Mouse (Mus musculus): Measurements from ENCODE around the gene Rptor. TPM values are rescaled to one million over a fixed set of nuclear protein-coding genes. Genes with fewer than 3 reads are reported as not detected.
A peak's percentile ranks its signal among the peaks of the same experiment; 100 is the strongest.

Gene Rptor
- polyA plus RNA-seq, 1 experiment from 2014 or later: 11.6 TPM

DNA sequence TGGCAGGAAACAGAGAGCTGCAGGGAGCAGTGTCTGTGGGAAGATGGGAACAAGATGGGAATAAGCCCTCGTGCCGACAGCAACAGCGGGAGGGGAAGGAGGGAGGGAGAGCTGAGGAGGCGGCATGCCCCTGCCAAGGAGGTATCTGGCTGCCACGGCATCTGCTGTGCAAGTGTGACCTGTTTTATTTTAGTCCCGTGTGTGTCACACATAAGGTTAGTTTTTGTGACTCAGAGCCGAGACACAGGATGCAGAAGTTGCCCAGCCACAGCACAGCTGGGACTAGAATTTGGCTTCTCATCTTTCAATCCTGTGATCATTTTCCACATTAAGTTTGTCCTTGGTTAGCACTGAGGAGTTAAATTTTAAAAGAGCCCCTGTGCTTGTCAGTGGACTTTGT, 193.7 kb downstream of the Rptor start:
- peak; percentile 32; the same call in 1 of the 2 replicates for ATAC-seq (ENCODE audit: low read depth)
- H3K9me3 ChIP-seq (ENCODE audit: control insufficient read depth, low read length): no peaks in the 10 kb centered on the region
- no peaks in the 10 kb centered on the region for H3K36me3 ChIP-seq (ENCODE audit: control insufficient read depth, insufficient read depth, low read length)
- H3K4me1 ChIP-seq (ENCODE audit: control insufficient read depth, insufficient read depth, low read length): peaks cover 14% of the 10 kb centered on the region
- no peak overlapping the region for H3K27ac ChIP-seq (replicated peaks; ENCODE audit: low read depth, low read length)
- H3K4me3 ChIP-seq (ENCODE audit: low read depth, low read length): no peak overlapping the region
- H3K4me2 ChIP-seq (ENCODE audit: low read depth, low read length): no peak overlapping the region
- WGBS: 27% methylated on average over 7 of the region's 7 CpGs
- peak; percentile 50 for DNase-seq (ENCODE audit: low spot score)
- no peak overlapping the region for H3K9ac ChIP-seq (ENCODE audit: low read depth, low read length)
- H3K27me3 ChIP-seq (replicated peaks; ENCODE audit: control insufficient read depth, insufficient read depth, low read length): no peaks in the 10 kb centered on the region

DNA sequence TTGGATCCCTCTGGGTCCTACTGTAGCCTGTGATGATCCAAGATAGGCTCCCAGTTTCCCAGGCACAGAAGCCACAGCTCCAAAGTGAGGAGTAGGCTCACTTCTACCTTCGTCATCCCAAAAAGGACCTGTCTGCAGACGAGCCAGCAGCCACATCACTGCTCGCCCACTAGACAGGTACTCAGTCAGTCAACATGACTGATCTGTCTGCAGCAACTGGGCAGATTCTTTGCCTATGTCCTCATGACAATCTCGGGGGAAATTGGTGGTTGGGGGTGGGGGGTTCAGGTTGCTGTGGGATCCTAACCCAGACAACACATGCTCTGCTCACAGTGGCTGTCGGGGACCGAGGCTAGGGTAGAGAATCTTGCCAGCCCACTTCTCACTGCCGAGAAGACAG, 194.1 kb downstream of the Rptor start:
- Histone ChIP-seq H3K9me3 (ENCODE audit: control insufficient read depth, low read length) (no peaks in the 10 kb centered on the region), H3K27me3 (replicated peaks; ENCODE audit: control insufficient read depth, insufficient read depth, low read length) (no peaks in the 10 kb centered on the region), H3K36me3 (ENCODE audit: control insufficient read depth, insufficient read depth, low read length) (no peaks in the 10 kb centered on the region), H3K4me1 (ENCODE audit: control insufficient read depth, insufficient read depth, low read length) (peaks cover 14% of the 10 kb centered on the region), H3K27ac (replicated peaks; ENCODE audit: low read depth, low read length) (no peak overlapping the region), H3K4me2 (ENCODE audit: low read depth, low read length) (no peak overlapping the region), H3K4me3 (ENCODE audit: low read depth, low read length) (no peak overlapping the region), H3K9ac (ENCODE audit: low read depth, low read length) (no peak overlapping the region)
- DNase-seq (ENCODE audit: low spot score): no peak
- no peak for ATAC-seq (ENCODE audit: low read depth)
- WGBS: 73% methylated on average over 7 of the region's 7 CpGs

DNA sequence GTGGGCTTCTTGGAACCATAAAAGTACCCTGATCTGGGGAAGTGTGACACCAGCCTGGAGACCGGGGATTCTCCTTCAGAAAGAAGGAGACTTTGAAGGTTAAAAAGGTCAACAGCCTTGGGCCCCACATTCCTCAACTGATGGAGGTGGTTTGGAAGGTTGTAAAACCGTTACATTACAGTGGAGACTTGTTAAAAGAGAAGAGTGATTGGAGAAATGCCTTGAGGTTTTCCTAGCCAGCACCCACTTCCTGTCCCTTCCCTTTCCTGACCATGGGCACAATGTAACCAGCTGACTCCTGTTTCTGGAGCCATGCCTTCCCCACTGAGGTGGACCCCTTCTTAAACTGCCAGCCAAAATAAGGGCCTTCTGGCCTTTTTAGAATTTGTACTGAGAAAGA, 196.8 kb downstream of the Rptor start:
- no peak for DNase-seq (ENCODE audit: low spot score)
- Histone ChIP-seq H3K4me2 (ENCODE audit: low read depth, low read length) (no peak overlapping the region), H3K27me3 (replicated peaks; ENCODE audit: control insufficient read depth, insufficient read depth, low read length) (no peaks in the 10 kb centered on the region), H3K9ac (ENCODE audit: low read depth, low read length) (no peak overlapping the region), H3K9me3 (ENCODE audit: control insufficient read depth, low read length) (no peaks in the 10 kb centered on the region), H3K4me1 (ENCODE audit: control insufficient read depth, insufficient read depth, low read length) (peaks cover 14% of the 10 kb centered on the region), H3K36me3 (ENCODE audit: control insufficient read depth, insufficient read depth, low read length) (no peaks in the 10 kb centered on the region), H3K27ac (replicated peaks; ENCODE audit: low read depth, low read length) (no peak overlapping the region; the same call in 1 of the 2 replicates), H3K4me3 (ENCODE audit: low read depth, low read length) (no peak overlapping the region)
- ATAC-seq (ENCODE audit: low read depth): no peak
- 52% methylated on average over 2 of the region's 2 CpGs for WGBS

DNA sequence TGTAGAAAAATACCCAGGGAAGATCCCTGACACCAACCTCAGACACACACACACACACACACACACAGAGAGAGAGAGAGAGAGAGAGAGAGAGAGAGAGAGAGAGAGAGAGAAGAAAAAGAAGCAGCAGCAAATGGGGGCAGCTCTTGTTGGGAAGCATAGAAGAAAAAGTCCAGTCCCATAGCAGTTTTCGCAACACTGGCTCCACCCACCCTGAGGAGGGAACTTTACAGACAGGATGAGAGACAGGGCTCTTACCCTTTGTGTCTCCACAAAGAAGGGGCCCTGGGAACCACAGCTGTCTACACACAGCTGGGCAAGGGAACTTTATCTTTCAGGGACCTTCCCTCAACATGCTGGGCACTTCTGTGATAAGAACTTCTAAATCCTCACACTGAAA, 199.2 kb downstream of the Rptor start:
- Histone ChIP-seq H3K4me1 (ENCODE audit: control insufficient read depth, insufficient read depth, low read length) (no peaks in the 10 kb centered on the region), H3K36me3 (ENCODE audit: control insufficient read depth, insufficient read depth, low read length) (no peaks in the 10 kb centered on the region), H3K9ac (ENCODE audit: low read depth, low read length) (no peak overlapping the region), H3K27me3 (replicated peaks; ENCODE audit: control insufficient read depth, insufficient read depth, low read length) (no peaks in the 10 kb centered on the region), H3K9me3 (ENCODE audit: control insufficient read depth, low read length) (no peaks in the 10 kb centered on the region), H3K4me2 (ENCODE audit: low read depth, low read length) (no peak overlapping the region), H3K27ac (replicated peaks; ENCODE audit: low read depth, low read length) (no peak overlapping the region), H3K4me3 (ENCODE audit: low read depth, low read length) (no peak overlapping the region)
- ATAC-seq (ENCODE audit: low read depth) (no peak), DNase-seq (ENCODE audit: low spot score) (no peak)
- 80% methylated on average over 1 of the region's 1 CpGs for WGBS

DNA sequence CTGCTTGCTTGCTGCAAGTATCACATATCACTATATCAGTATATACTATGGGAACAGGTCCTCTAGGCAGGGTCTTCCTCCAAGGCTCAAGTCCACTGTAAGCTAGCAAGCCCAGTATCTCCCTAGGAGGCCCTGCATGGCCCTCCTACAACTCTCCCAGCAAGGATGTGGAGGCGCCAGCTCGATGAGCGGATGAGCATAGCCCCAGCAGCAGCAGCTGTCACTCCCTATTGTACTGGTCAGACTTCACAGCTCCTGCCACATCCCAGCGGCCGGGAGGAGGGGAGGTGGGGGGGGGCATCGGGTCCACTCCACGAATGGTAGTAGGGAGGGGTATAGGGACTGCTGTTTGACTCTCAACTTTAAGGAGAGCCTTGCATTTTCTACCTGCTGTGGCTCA, 200.2 kb downstream of the Rptor start:
- 86% methylated on average over 5 of the region's 7 CpGs for WGBS
- Histone ChIP-seq H3K27ac (replicated peaks; ENCODE audit: low read depth, low read length) (no peak overlapping the region), H3K4me1 (ENCODE audit: control insufficient read depth, insufficient read depth, low read length) (peaks cover 3% of the 10 kb centered on the region; the same call in 1 of the 2 replicates), H3K27me3 (replicated peaks; ENCODE audit: control insufficient read depth, insufficient read depth, low read length) (no peaks in the 10 kb centered on the region), H3K36me3 (ENCODE audit: control insufficient read depth, insufficient read depth, low read length) (peaks cover 4% of the 10 kb centered on the region; the same call in 1 of the 2 replicates), H3K9ac (ENCODE audit: low read depth, low read length) (no peak overlapping the region), H3K4me2 (ENCODE audit: low read depth, low read length) (no peak overlapping the region), H3K9me3 (ENCODE audit: control insufficient read depth, low read length) (no peaks in the 10 kb centered on the region), H3K4me3 (ENCODE audit: low read depth, low read length) (no peak overlapping the region)
- ATAC-seq (ENCODE audit: low read depth) (no peak), DNase-seq (ENCODE audit: low spot score) (no peak)

DNA sequence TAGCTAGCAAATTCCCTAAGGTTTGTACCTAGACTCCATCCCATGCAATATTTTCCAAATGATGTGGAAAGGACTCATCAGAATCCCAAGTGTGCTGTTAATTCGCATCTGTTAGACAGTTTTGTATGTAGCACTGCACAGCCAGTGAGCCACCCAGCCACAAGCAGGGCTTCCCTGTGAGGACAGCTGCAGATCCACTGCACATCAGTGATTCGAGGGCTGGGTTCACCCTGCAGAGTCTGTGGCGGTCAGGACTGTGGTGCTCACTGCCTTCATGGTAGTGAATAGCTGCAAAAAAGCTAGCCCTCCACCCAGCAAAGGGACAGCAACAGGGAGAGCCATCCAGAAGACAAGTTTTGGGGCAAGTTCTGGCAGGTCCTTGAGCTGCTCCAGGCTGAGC, 201.7 kb downstream of the Rptor start:
- 85% methylated on average over 3 of the region's 3 CpGs for WGBS
- Histone ChIP-seq H3K27ac (replicated peaks; ENCODE audit: low read depth, low read length) (no peak overlapping the region), H3K4me3 (ENCODE audit: low read depth, low read length) (no peak overlapping the region), H3K27me3 (replicated peaks; ENCODE audit: control insufficient read depth, insufficient read depth, low read length) (no peaks in the 10 kb centered on the region), H3K4me2 (ENCODE audit: low read depth, low read length) (no peak overlapping the region), H3K36me3 (ENCODE audit: control insufficient read depth, insufficient read depth, low read length) (peaks cover 4% of the 10 kb centered on the region; the same call in 1 of the 2 replicates), H3K9ac (ENCODE audit: low read depth, low read length) (no peak overlapping the region), H3K4me1 (ENCODE audit: control insufficient read depth, insufficient read depth, low read length) (peaks cover 5% of the 10 kb centered on the region; the same call in 1 of the 2 replicates), H3K9me3 (ENCODE audit: control insufficient read depth, low read length) (no peaks in the 10 kb centered on the region)
- DNase-seq (ENCODE audit: low spot score) (no peak), ATAC-seq (ENCODE audit: low read depth) (no peak)

DNA sequence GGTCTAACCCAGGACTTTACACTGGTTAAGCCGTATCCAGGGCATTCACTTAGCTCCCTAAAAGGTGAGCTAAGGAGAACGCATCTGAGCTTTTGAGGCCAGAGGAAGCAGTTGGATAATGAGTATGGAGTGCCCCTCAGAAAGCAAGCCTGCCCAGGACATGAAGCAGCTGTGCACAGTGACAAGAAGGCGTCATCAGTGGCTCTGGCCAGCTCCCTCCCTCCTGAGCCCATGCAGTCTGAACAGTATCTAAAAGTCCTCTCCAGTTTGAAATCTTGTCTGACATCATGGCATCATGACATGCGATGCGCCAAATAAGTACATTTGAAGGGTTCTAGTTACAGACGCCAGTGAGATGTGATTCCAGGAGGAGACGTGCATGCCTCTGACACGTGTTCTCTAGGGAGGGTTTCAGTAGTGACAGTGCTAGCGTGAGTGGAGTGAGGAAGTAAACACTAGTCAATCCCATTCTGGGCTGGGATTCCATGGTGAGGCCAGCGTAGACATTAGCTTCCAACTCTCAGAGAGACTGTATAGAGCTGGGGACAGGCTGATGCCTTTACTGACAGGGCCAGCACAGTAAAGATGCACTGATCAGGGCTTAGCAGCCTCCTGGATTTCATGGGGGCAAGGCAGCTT, 202.5 kb downstream of the Rptor start:
- Histone ChIP-seq H3K36me3 (ENCODE audit: control insufficient read depth, insufficient read depth, low read length) (peaks cover 4% of the 10 kb centered on the region; the same call in 1 of the 2 replicates), H3K9ac (ENCODE audit: low read depth, low read length) (no peak overlapping the region), H3K27me3 (replicated peaks; ENCODE audit: control insufficient read depth, insufficient read depth, low read length) (no peaks in the 10 kb centered on the region), H3K27ac (replicated peaks; ENCODE audit: low read depth, low read length) (no peak overlapping the region), H3K4me1 (ENCODE audit: control insufficient read depth, insufficient read depth, low read length) (peaks cover 5% of the 10 kb centered on the region; the same call in 1 of the 2 replicates), H3K4me2 (ENCODE audit: low read depth, low read length) (no peak overlapping the region), H3K9me3 (ENCODE audit: control insufficient read depth, low read length) (no peaks in the 10 kb centered on the region), H3K4me3 (ENCODE audit: low read depth, low read length) (no peak overlapping the region)
- WGBS: 85% methylated on average over 10 of the region's 10 CpGs
- ATAC-seq (ENCODE audit: low read depth): no peak
- no peak for DNase-seq (ENCODE audit: low spot score)

DNA sequence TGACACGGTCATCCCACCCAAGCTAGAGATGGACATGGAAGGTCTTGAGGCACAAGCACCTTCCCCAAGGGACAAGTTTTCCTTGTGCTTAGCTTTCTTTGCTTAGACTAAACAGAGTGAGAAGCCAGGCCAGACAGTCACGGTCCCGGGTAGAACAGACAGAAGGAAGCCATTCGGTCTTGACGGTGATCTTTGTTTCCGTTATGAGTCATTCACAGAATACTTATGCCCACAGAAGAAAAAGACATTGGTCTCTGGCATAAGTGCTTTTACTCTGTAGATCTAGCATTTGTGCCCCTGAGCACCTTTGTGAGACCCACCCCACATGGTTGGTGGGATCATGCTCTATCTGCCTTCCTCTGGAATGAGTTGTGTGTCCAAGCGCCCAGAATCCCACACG, 203.8 kb downstream of the Rptor start:
- Histone ChIP-seq H3K4me2 (ENCODE audit: low read depth, low read length) (no peak overlapping the region), H3K36me3 (ENCODE audit: control insufficient read depth, insufficient read depth, low read length) (peaks cover 4% of the 10 kb centered on the region; the same call in 1 of the 2 replicates), H3K27ac (replicated peaks; ENCODE audit: low read depth, low read length) (no peak overlapping the region), H3K4me1 (ENCODE audit: control insufficient read depth, insufficient read depth, low read length) (peaks cover 5% of the 10 kb centered on the region; the same call in 1 of the 2 replicates), H3K4me3 (ENCODE audit: low read depth, low read length) (no peak overlapping the region), H3K27me3 (replicated peaks; ENCODE audit: control insufficient read depth, insufficient read depth, low read length) (no peaks in the 10 kb centered on the region), H3K9me3 (ENCODE audit: control insufficient read depth, low read length) (no peaks in the 10 kb centered on the region), H3K9ac (ENCODE audit: low read depth, low read length) (no peak overlapping the region)
- ATAC-seq (ENCODE audit: low read depth): no peak
- 91% methylated on average over 8 of the region's 8 CpGs for WGBS
- DNase-seq (ENCODE audit: low spot score): no peak

DNA sequence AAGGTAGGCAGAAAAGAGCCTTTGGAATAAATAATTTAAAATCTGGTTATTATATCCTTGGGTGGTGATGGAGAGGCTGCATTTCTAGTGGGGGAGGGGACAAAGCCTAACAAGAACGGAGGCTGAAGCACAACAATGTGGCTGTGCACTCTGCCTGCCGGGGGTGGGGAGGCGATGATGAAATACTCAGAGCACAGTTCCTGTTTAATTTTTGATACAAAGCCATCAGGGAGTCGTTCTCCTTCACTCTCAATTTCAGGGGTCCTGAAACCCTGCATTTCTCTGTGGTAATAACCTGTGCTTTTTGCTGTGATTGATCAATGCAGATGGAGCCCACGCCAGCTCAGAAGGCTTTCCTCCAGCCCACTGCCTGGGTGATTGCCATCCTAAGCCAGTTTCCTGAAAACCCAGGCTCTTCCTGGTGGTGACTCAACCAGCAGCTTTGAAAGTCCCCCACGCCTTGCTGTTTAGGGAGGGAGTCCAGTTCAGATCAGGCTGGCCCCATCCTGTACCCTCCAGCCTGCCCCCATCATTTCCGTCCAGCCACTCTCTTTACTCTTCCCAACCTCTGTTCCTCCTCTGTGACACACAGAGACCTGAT, 204.8 kb downstream of the Rptor start:
- ATAC-seq (ENCODE audit: low read depth): no peak
- Histone ChIP-seq H3K27ac (replicated peaks; ENCODE audit: low read depth, low read length) (no peak overlapping the region), H3K9me3 (ENCODE audit: control insufficient read depth, low read length) (no peaks in the 10 kb centered on the region), H3K4me2 (ENCODE audit: low read depth, low read length) (no peak overlapping the region), H3K4me3 (ENCODE audit: low read depth, low read length) (no peak overlapping the region), H3K27me3 (replicated peaks; ENCODE audit: control insufficient read depth, insufficient read depth, low read length) (no peaks in the 10 kb centered on the region), H3K36me3 (ENCODE audit: control insufficient read depth, insufficient read depth, low read length) (peaks cover 13% of the 10 kb centered on the region), H3K9ac (ENCODE audit: low read depth, low read length) (0 out of 2 replicates have a peak overlapping the region, but pooled peaks have one; percentile 6), H3K4me1 (ENCODE audit: control insufficient read depth, insufficient read depth, low read length) (peaks cover 5% of the 10 kb centered on the region; the same call in 1 of the 2 replicates)
- WGBS: 65% methylated on average over 7 of the region's 7 CpGs
- DNase-seq (ENCODE audit: low spot score): no peak
